Comparison of ENCODE assay signal across 8 mouse cellular contexts in genomic region chr8:70797081-70798070, GRCm38 (mm10). TPM values are rescaled to one million over a fixed set of nuclear protein-coding genes. Genes with fewer than 3 reads are reported as not detected.
DNase-seq lines count a peak whose midpoint lies in the region; ATAC-seq lines count a peak whose summit lies in the region.

No protein-coding gene starts in this region.

- ATAC-seq in hindbrain, embryonic 14.5 days (ENCODE audit: low FRiP score), result peak; percentile 86

- H3K4me3 ChIP-seq in hindbrain, embryonic 14.5 days (replicated peaks; ENCODE audit: low read length), result peak overlapping the region; percentile 50

- H3K4me2 ChIP-seq in hindbrain, embryonic 14.5 days (replicated peaks), result peak overlapping the region; percentile 82

- DNase-seq in R1 (ENCODE audit: low read depth, low spot score), result peak; percentile 100
- DNase-seq in cerebellum, postnatal 14 days, result peak; percentile 77 to 84
- DNase-seq in frontal cortex, postnatal 14 days (ENCODE audit: low spot score in 2 of 2), result peak; percentile 82 to 87
- DNase-seq in hindbrain, embryonic 14.5 days (ENCODE audit: low spot score), result peak; percentile 82
- DNase-seq in layer of hippocampus, postnatal 36 days, result peak; percentile 88 to 92
- peak; percentile 93 for DNase-seq in lung, postnatal 36 days
- peak; percentile 75 for DNase-seq in retina, postnatal 7 days (ENCODE audit: low read depth, low spot score)
- peak; percentile 90 for DNase-seq in urinary bladder, postnatal 14 days (ENCODE audit: low spot score)

- under 1% methylated on average over 56 of the region's 57 CpGs for WGBS in hindbrain, embryonic 14.5 days

- H3K4me1 ChIP-seq in hindbrain, embryonic 14.5 days (replicated peaks; ENCODE audit: control insufficient read depth, insufficient read depth, low read length), result peaks cover 25% of the 10 kb centered on the region

- H3K27me3 ChIP-seq in hindbrain, embryonic 14.5 days (ENCODE audit: control insufficient read depth, insufficient read depth, low read length), result peaks cover 32% of the 10 kb centered on the region

- H3K9ac ChIP-seq in hindbrain, embryonic 14.5 days, result peak overlapping the region; percentile 68

- H3K9me3 ChIP-seq in hindbrain, embryonic 14.5 days (ENCODE audit: control insufficient read depth, low read length), result no peaks in the 10 kb centered on the region

- no peak overlapping the region for H3K27ac ChIP-seq in hindbrain, embryonic 14.5 days

- H3K36me3 ChIP-seq in hindbrain, embryonic 14.5 days (replicated peaks; ENCODE audit: control insufficient read depth, insufficient read depth), result no peaks in the 10 kb centered on the region

RNA-seq across cellular contexts. Expression of gene Mast3, which starts 7.5 kb away (rescaled TPM):
- 23.3 and 26.6 TPM in 2 replicates for polyA plus RNA-seq in hindbrain, embryonic 14.5 days (2014; fragmentation: Nextera tagmentation; extraction: Ambion mirVana)
- total RNA-seq in layer of hippocampus, postnatal 36 days (2021), result 100 to 1,000 TPM; 452 to 459 TPM

RNA-seq across cellular contexts. Expression of gene Il12rb1, which starts 10.9 kb away (rescaled TPM):
- polyA plus RNA-seq in hindbrain, embryonic 14.5 days (2014; fragmentation: Nextera tagmentation; extraction: Ambion mirVana), result 0.09 TPM in 1 of 2 replicates, not detected in the other
- total RNA-seq in layer of hippocampus, postnatal 36 days (2021), result under 1 TPM; 0.56 to 0.87 TPM

RNA-seq across cellular contexts. Expression of gene Pik3r2, which starts 20.9 kb away (rescaled TPM):
- 83.0 and 84.6 TPM in 2 replicates for polyA plus RNA-seq in hindbrain, embryonic 14.5 days (2014; fragmentation: Nextera tagmentation; extraction: Ambion mirVana)
- total RNA-seq in layer of hippocampus, postnatal 36 days (2021), result 100 to 1,000 TPM; 153 to 158 TPM

RNA-seq across cellular contexts. Expression of gene Mpv17l2, which starts 36.6 kb away (rescaled TPM):
- polyA plus RNA-seq in hindbrain, embryonic 14.5 days (2014; fragmentation: Nextera tagmentation; extraction: Ambion mirVana), result 34.4 and 43.5 TPM in 2 replicates
- 10 to 100 TPM; 34.3 to 35.8 TPM for total RNA-seq in layer of hippocampus, postnatal 36 days (2021)

RNA-seq across cellular contexts. Expression of gene Arrdc2, which starts 42.1 kb away (rescaled TPM):
- 7.2 and 8.7 TPM in 2 replicates for polyA plus RNA-seq in hindbrain, embryonic 14.5 days (2014; fragmentation: Nextera tagmentation; extraction: Ambion mirVana)
- total RNA-seq in layer of hippocampus, postnatal 36 days (2021), result 10 to 100 TPM; 18.5 to 25.6 TPM
